Mouse (Mus musculus) kidney, adult 2 months (tissue): ENCODE measurements around the gene Gm49027.

ENCODE experiments used
- CTCF ChIP-seq: fragments of 200-500 bp; conservative IDR thresholded peaks from 2 replicates; pipeline ENCODE4 v1.5.1; 2011; ENCODE audit warnings: low read depth, mild to moderate bottlenecking, control low read depth, low read length, moderate library complexity, mixed read lengths; ENCODE audit not compliant: insufficient read depth, insufficient read length
- POLR2A ChIP-seq: fragments of 200-500 bp; IDR thresholded peaks from one replicate; pipeline ENCODE4 v1.6.1; 2011; ENCODE audit warnings: low read depth, low read length, control low read depth

DNA sequence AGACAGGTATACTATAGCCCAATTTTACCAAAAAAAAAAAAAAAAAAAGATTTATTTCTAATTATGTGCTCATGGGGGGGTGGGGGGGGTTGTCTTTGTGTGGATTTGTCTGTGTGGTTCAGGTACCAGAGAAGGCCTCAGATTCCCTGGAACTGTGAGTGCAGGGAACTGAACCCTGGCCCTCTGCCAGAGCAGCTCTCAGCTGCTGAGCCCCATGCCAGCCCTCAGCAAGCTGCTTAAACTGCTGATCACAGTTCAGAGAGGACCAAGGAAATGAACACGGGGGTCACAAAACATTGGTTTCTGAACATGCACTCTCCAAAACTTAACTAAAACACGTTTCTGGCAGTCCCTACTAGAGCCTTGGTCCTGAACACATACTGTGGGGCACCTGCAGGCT is 31.2 kb upstream of the Gm49027 start:
- TF ChIP-seq POLR2A = no peak
- TF ChIP-seq CTCF = no peak
